Mouse (Mus musculus) kidney, postnatal 14 days (tissue): Measurements from ENCODE around the gene Ap4s1.
"Not testable (repeated sequence)": the region's sequence is repeated elsewhere in the genome, so short reads cannot be mapped to it uniquely, and the experiment has no call there.

ENCODE experiments used
- DNase-seq: peaks from one replicate; pipeline ENCODE4 v3.0.0; 2022; ENCODE audit warnings: mixed read lengths

The Ap4s1 gene

GRCm38 (mm10) chr12:51690893-51691844, at the start of gene Ap4s1:
TSS of gene Ap4s1 (plus strand) at chr12:51691033.
- peak; percentile 81 for DNase-seq

DNA sequence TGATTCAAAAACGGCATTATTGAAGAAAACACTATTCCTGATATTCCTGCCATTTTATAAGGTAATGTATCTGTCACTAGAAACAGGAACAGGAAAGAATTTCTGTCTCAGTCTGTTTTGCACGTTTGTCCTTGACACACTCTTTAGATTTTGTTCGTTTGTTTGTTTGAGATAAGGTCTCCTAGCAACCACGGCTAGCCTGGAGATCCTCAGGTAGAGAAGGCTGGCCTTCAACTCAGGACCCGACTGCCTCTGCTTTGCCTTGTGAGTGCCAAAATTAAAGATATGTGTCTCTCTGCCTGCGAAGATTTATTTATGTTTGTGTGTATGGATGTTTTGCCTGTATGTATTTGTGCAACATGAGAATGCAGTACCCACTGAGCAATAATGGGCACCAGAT, 49.0 kb upstream of the Ap4s1 start:
- DNase-seq = no peak

DNA sequence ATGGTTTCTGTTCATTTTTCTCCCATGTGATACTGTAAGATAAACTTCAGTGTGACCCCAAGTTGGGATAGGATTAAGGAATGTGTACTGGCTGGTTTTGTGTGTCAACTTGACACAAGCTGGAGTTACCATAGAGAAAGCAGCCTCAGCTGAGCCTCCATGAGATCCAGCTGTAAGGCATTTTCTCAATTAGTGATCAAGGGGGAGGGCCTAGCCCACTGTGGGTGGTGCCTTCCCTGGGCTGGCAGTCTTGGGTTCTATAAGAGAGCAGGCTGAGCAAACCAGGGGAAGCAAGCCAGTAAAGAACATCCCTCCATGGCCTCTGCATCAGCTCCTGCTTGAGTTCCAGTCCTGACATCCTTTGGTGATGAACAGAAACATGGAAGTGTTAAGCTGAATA, 41.4 kb upstream of the Ap4s1 start:
- DNase-seq = not testable (repeated sequence)

- DNase-seq = no peak
These were observed 34.8 kb upstream of the Ap4s1 start for GRCm38 (mm10) chr12:51655944-51656465.

- no peak for DNase-seq
These were observed 27.8 kb upstream of the Ap4s1 start for GRCm38 (mm10) chr12:51663011-51663410.

DNA sequence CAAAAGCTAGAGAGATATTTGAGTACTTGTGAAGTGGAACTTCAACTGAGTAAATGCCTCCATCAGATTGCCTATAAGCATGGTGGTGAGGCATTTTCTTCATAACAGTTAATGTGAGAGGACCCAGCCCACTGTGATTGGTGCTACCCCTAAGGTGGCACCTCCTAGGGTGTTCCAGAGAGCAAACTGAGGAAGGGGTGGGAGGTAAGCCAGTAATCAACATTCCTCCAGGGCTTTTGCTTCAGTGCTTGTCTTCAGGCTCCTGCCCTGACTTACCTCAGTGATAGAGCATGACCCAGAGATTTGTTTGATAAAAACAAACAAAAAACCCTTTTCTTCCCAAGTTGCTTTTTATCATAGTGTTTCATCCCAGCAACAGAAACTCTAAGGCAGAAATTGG, 26.9 kb upstream of the Ap4s1 start:
- no peak for DNase-seq

DNA sequence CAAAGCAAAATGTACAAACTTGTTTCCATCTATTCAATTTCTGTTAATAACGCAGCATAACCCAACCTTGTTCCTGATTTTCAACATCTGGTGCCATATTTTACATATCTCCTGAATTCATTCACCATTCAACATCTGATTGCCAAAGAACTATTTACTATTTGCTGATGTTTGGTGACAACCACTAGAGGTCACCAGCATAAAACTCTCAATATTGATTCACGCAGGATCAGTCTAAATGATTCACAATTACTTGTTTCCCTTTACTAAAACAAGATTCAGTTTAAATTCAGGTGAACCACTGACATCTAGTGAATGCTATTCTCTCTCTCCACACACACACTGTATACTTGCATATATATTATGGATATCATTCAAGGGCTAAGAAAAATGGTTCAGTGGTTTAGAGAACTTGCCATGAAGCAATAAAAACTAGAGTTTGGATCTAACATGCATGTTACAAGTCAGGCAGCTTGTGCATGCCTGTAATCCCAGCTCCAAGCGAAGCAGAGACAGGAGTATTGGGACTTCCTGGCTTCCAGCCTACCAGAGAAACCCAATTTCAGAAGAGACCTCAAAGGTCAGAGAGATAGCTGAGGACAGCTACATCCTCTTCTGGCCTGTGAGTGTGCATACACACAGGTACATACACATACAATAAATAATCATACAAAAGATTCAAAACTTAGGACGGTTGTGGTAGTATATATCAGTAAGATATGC, 24.0 kb upstream of the Ap4s1 start:
- DNase-seq = no peak

GRCm38 (mm10) chr12:51671231-51671891, 19.5 kb upstream of the Ap4s1 start:
- no peak for DNase-seq

DNA sequence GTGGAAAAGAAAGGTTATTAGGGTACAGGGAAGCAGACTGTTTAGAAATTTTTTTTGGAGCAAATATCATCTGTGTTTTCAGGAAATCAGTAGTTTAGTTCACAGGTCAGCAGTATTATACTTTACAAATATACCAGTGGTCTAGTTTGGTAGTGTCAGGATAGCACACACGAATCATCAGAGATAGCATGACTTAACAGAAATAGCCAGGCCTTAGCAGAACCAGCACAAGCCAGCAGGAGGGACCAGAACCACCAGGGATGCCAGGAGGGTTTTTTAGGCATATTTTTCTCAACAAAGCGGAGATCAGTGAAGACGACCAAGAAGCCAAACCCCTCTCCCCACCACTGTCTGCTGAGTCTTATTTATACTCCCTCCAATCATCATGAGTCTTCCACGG, 17.6 kb upstream of the Ap4s1 start:
- DNase-seq = no peak

DNA sequence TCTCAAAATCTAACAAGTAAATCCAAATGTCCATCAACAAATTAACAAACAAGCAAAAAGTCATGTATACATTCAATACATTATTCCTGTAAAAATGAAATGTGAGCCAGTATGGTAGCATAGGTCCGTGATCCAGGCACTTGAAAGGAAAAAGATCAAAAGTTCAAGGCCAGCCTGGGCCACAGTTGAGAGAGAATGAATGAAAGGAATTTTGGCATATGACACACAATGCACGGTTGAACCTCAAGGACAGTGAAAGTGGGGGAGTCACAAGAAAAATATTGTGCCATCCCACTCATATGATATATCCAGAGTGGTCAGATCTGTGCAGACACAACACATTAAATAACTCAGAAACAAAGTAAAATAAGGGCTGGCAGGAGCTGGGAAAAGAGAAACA, 14.4 kb upstream of the Ap4s1 start:
- no peak for DNase-seq

DNA sequence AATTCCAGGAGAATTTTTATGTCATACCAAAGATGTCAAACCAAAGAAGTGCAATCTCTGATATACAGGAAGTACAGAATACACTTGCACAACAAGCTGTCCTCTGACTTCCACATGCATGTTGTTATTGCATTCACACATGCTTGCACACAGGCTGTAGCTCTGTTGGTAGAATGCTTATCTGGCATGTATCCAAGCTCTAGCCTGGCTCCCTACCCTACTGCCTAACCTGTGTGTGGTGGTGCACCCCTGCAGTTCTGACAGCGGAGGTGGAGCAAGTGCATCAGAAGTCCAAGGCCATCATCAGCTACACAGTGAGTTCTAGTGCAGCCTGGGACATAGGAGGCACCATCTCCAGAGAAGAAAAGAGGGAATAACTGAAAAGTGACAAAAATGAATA, 12.0 kb upstream of the Ap4s1 start:
- peak; percentile 48 for DNase-seq

DNA sequence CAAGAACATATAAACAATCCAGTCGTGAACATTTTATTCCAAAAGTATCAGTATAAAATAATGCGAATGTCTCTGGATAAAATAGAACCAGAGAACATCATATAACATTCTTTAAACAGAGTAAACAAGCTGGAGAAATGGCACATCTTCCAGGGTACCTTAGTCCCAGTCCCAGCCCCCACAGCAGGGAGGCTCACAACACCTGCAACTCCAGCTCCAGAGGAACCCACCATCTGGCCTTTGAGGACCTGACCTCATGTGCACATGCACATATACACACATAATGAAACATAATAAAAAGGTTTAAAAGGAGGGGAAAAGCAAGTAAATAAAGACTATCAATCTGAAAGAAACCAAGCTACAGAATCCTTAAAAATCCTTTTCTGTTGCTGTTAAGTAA, 2.3 kb upstream of the Ap4s1 start:
- no peak for DNase-seq

DNA sequence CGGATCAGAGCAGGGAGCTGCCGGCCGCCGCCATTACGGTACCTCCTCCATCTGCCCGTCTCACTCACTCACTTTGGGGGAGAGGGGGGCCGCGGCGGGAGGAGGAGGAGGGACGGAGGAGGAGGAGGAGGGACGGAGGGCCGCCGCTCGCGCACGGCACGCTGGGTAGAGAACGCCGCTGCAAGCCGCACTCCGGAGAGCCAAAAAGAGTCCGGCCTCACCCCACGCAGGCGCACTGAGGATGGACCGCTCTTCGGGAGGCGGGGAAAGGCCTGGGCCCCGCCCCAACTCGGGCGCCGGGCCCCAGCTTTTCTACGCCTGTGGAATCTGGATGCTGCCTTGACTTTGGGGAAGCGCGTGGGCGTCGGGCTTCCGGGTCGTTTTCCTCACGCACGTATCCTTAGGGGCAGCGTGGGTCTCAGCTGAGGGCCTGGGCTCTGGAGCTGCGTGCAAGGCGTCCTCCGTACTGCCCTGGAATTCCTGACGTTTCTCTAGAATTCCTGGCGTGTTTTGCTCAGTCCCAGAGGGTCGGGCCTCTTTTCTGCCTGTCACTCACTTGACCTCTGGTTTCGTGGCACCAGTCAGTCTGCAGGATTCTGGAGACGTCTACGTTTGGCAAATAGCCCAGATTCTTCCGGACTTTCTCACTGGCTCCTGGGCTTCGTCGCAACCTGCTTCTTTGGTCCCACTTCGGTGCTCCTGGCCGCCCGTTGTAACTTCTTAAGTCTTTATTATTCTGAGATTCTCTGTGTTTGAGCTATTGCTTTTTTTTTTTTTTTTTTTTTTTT, 1.2 kb downstream of the Ap4s1 start, which contains the start of gene Strn3:
Gene Strn3 (minus strand): TSS at position 53 of the 788 bp plus-strand sequence.
- DNase-seq = peak; percentile 98

- DNase-seq = not testable (repeated sequence)
These were observed 2.0 kb downstream of the Ap4s1 start for GRCm38 (mm10) chr12:51692870-51693269.

GRCm38 (mm10) chr12:51693419-51693818, 2.6 kb downstream of the Ap4s1 start:
- DNase-seq = no peak

DNA sequence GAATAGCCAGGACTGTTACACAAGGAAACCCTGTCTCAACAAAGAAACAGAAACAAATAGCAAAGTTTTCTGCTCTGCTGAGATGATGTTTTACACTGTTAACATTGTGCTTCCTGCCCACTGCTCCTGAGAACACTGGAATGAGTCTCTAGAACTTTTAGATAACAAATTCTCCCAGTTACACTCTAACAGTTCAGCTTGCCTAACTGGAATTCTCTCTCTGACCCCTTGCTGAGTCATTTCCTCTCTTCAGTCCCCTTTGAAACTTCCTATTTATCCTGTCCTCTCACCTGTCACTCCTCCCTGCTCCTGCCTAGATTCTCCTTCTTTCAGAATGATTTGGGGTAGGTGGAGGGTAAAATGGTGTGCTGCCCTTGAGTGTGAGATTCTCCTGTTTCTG, 3.3 kb downstream of the Ap4s1 start:
- no peak for DNase-seq

- no peak for DNase-seq
These were observed 4.1 kb downstream of the Ap4s1 start for GRCm38 (mm10) chr12:51694966-51695365.

- no peak for DNase-seq
These were observed 5.3 kb downstream of the Ap4s1 start for GRCm38 (mm10) chr12:51696157-51696556.

- DNase-seq = no peak
These were observed 9.0 kb downstream of the Ap4s1 start for GRCm38 (mm10) chr12:51699623-51700393.

GRCm38 (mm10) chr12:51701723-51702122, 10.9 kb downstream of the Ap4s1 start:
- DNase-seq = no peak

- DNase-seq = no peak
These were observed 13.0 kb downstream of the Ap4s1 start for GRCm38 (mm10) chr12:51703859-51704258.
